Mouse (Mus musculus): Measurements from ENCODE around the gene Vamp9. TPM values are rescaled to one million over a fixed set of nuclear protein-coding genes. Genes with fewer than 3 reads are reported as not detected.

Gene Vamp9
- polyA plus RNA-seq, 1 experiment from 2014 or later, result 1.0 TPM

- Histone ChIP-seq H3K4me2 (ENCODE audit: low read length) (no peak overlapping the region), H3K36me3 (ENCODE audit: control insufficient read depth, insufficient read depth) (no peaks in the 10 kb centered on the region), H3K27me3 (replicated peaks; ENCODE audit: control insufficient read depth, insufficient read depth, low read length) (no peaks in the 10 kb centered on the region), H3K9me3 (ENCODE audit: control insufficient read depth, low read length) (no peaks in the 10 kb centered on the region), H3K4me1 (replicated peaks; ENCODE audit: control insufficient read depth, insufficient read depth, low read length) (no peaks in the 10 kb centered on the region), H3K4me3 (replicated peaks; ENCODE audit: low read length) (no peak overlapping the region), H3K27ac (ENCODE audit: low read length) (no peak overlapping the region), H3K9ac (replicated peaks; ENCODE audit: low read depth, low read length) (no peak overlapping the region)
- no peak for ATAC-seq
- WGBS, result 84% methylated on average over 3 of the region's 3 CpGs
Measured at GRCm38 (mm10) chr5:99882441-99882840, 23.6 kb upstream of the Vamp9 start.

- H3K9me3 ChIP-seq (ENCODE audit: control insufficient read depth, low read length), result no peaks in the 10 kb centered on the region
- 92% methylated on average over 4 of the region's 4 CpGs for WGBS
- no peaks in the 10 kb centered on the region for H3K4me1 ChIP-seq (replicated peaks; ENCODE audit: control insufficient read depth, insufficient read depth, low read length)
- H3K27ac ChIP-seq (ENCODE audit: low read length), result no peak overlapping the region
- no peak for ATAC-seq
- H3K4me2 ChIP-seq (ENCODE audit: low read length), result no peak overlapping the region
- H3K9ac ChIP-seq (replicated peaks; ENCODE audit: low read depth, low read length), result no peak overlapping the region
- no peaks in the 10 kb centered on the region for H3K27me3 ChIP-seq (replicated peaks; ENCODE audit: control insufficient read depth, insufficient read depth, low read length)
- no peak overlapping the region for H3K4me3 ChIP-seq (replicated peaks; ENCODE audit: low read length)
- no peaks in the 10 kb centered on the region for H3K36me3 ChIP-seq (ENCODE audit: control insufficient read depth, insufficient read depth)
Measured at GRCm38 (mm10) chr5:99884035-99884434, 22.0 kb upstream of the Vamp9 start.

- no peak overlapping the region for H3K9ac ChIP-seq (replicated peaks; ENCODE audit: low read depth, low read length)
- no peaks in the 10 kb centered on the region for H3K4me1 ChIP-seq (replicated peaks; ENCODE audit: control insufficient read depth, insufficient read depth, low read length)
- no peak overlapping the region for H3K4me3 ChIP-seq (replicated peaks; ENCODE audit: low read length)
- H3K4me2 ChIP-seq (ENCODE audit: low read length), result no peak overlapping the region
- ATAC-seq, result no peak
- no peaks in the 10 kb centered on the region for H3K36me3 ChIP-seq (ENCODE audit: control insufficient read depth, insufficient read depth)
- H3K27ac ChIP-seq (ENCODE audit: low read length), result no peak overlapping the region
- H3K9me3 ChIP-seq (ENCODE audit: control insufficient read depth, low read length), result no peaks in the 10 kb centered on the region
- WGBS, result 92% methylated on average over 1 of the region's 1 CpGs
- no peaks in the 10 kb centered on the region for H3K27me3 ChIP-seq (replicated peaks; ENCODE audit: control insufficient read depth, insufficient read depth, low read length)
Measured at GRCm38 (mm10) chr5:99887133-99887532, 18.9 kb upstream of the Vamp9 start.

GRCm38 (mm10) chr5:99891516-99892441, 14.3 kb upstream of the Vamp9 start:
- H3K4me2 ChIP-seq (ENCODE audit: low read length), result no peak overlapping the region
- H3K9ac ChIP-seq (replicated peaks; ENCODE audit: low read depth, low read length), result no peak overlapping the region
- no peaks in the 10 kb centered on the region for H3K4me1 ChIP-seq (replicated peaks; ENCODE audit: control insufficient read depth, insufficient read depth, low read length)
- H3K4me3 ChIP-seq (replicated peaks; ENCODE audit: low read length), result no peak overlapping the region
- WGBS, result 65% methylated on average over 12 of the region's 12 CpGs
- H3K36me3 ChIP-seq (ENCODE audit: control insufficient read depth, insufficient read depth), result no peaks in the 10 kb centered on the region
- peak; percentile 78 for ATAC-seq
- H3K9me3 ChIP-seq (ENCODE audit: control insufficient read depth, low read length), result no peaks in the 10 kb centered on the region
- no peak overlapping the region for H3K27ac ChIP-seq (ENCODE audit: low read length)
- no peaks in the 10 kb centered on the region for H3K27me3 ChIP-seq (replicated peaks; ENCODE audit: control insufficient read depth, insufficient read depth, low read length)

GRCm38 (mm10) chr5:99900041-99900440, 6.0 kb upstream of the Vamp9 start:
- no peaks in the 10 kb centered on the region; the same call in 1 of the 2 replicates for H3K27me3 ChIP-seq (replicated peaks; ENCODE audit: control insufficient read depth, insufficient read depth, low read length)
- H3K9me3 ChIP-seq (ENCODE audit: control insufficient read depth, low read length), result no peaks in the 10 kb centered on the region

GRCm38 (mm10) chr5:99905731-99906130, 323 bp upstream of the Vamp9 start:
- no peaks in the 10 kb centered on the region for H3K27me3 ChIP-seq (replicated peaks; ENCODE audit: control insufficient read depth, insufficient read depth, low read length)
- WGBS, result 62% methylated on average over 7 of the region's 7 CpGs
- H3K9ac ChIP-seq (replicated peaks; ENCODE audit: low read depth, low read length), result no peak overlapping the region
- H3K36me3 ChIP-seq (ENCODE audit: control insufficient read depth, insufficient read depth), result no peaks in the 10 kb centered on the region
- no peak overlapping the region for H3K27ac ChIP-seq (ENCODE audit: low read length)
- H3K4me2 ChIP-seq (ENCODE audit: low read length), result peak overlapping the region; percentile 67
- no peaks in the 10 kb centered on the region for H3K9me3 ChIP-seq (ENCODE audit: control insufficient read depth, low read length)
- no peak for ATAC-seq
- H3K4me1 ChIP-seq (replicated peaks; ENCODE audit: control insufficient read depth, insufficient read depth, low read length), result no peaks in the 10 kb centered on the region
- H3K4me3 ChIP-seq (replicated peaks; ENCODE audit: low read length), result peak overlapping the region; percentile 80; the same call in 1 of the 2 replicates

More at GRCm38 (mm10) chr5:99900041-99900440, 6.0 kb upstream of the Vamp9 start:
- peaks cover 4% of the 10 kb centered on the region for H3K4me1 ChIP-seq (replicated peaks; ENCODE audit: control insufficient read depth, insufficient read depth, low read length)
- peak; percentile 92 for ATAC-seq
- no peak overlapping the region for H3K4me2 ChIP-seq (ENCODE audit: low read length)
- H3K27ac ChIP-seq (ENCODE audit: low read length), result no peak overlapping the region
- H3K36me3 ChIP-seq (ENCODE audit: control insufficient read depth, insufficient read depth), result no peaks in the 10 kb centered on the region
- WGBS, result 9% methylated on average over 6 of the region's 6 CpGs
- H3K4me3 ChIP-seq (replicated peaks; ENCODE audit: low read length), result no peak overlapping the region
- H3K9ac ChIP-seq (replicated peaks; ENCODE audit: low read depth, low read length), result no peak overlapping the region

GRCm38 (mm10) chr5:99915494-99915893, 9.4 kb downstream of the Vamp9 start:
- Histone ChIP-seq H3K9ac (replicated peaks; ENCODE audit: low read depth, low read length) (no peak overlapping the region), H3K27me3 (replicated peaks; ENCODE audit: control insufficient read depth, insufficient read depth, low read length) (no peaks in the 10 kb centered on the region), H3K4me1 (replicated peaks; ENCODE audit: control insufficient read depth, insufficient read depth, low read length) (no peaks in the 10 kb centered on the region), H3K36me3 (ENCODE audit: control insufficient read depth, insufficient read depth) (no peaks in the 10 kb centered on the region), H3K4me3 (replicated peaks; ENCODE audit: low read length) (no peak overlapping the region), H3K4me2 (ENCODE audit: low read length) (no peak overlapping the region), H3K27ac (ENCODE audit: low read length) (no peak overlapping the region), H3K9me3 (ENCODE audit: control insufficient read depth, low read length) (no peaks in the 10 kb centered on the region)
- WGBS, result 55% methylated on average over 7 of the region's 7 CpGs
- ATAC-seq, result no peak

GRCm38 (mm10) chr5:99922033-99922432, 16.0 kb downstream of the Vamp9 start:
- Histone ChIP-seq H3K9ac (replicated peaks; ENCODE audit: low read depth, low read length) (no peak overlapping the region), H3K4me2 (ENCODE audit: low read length) (no peak overlapping the region), H3K9me3 (ENCODE audit: control insufficient read depth, low read length) (no peaks in the 10 kb centered on the region), H3K27ac (ENCODE audit: low read length) (no peak overlapping the region), H3K27me3 (replicated peaks; ENCODE audit: control insufficient read depth, insufficient read depth, low read length) (no peaks in the 10 kb centered on the region), H3K36me3 (ENCODE audit: control insufficient read depth, insufficient read depth) (no peaks in the 10 kb centered on the region), H3K4me1 (replicated peaks; ENCODE audit: control insufficient read depth, insufficient read depth, low read length) (no peaks in the 10 kb centered on the region), H3K4me3 (replicated peaks; ENCODE audit: low read length) (no peak overlapping the region)
- WGBS, result 73% methylated on average over 8 of the region's 8 CpGs
- no peak for ATAC-seq

- no peak overlapping the region for H3K27ac ChIP-seq (ENCODE audit: low read length)
- H3K9me3 ChIP-seq (ENCODE audit: control insufficient read depth, low read length), result no peaks in the 10 kb centered on the region
- H3K4me1 ChIP-seq (replicated peaks; ENCODE audit: control insufficient read depth, insufficient read depth, low read length), result no peaks in the 10 kb centered on the region
- no peaks in the 10 kb centered on the region for H3K27me3 ChIP-seq (replicated peaks; ENCODE audit: control insufficient read depth, insufficient read depth, low read length)
- no peak overlapping the region for H3K4me2 ChIP-seq (ENCODE audit: low read length)
- ATAC-seq, result no peak
- no peak overlapping the region for H3K9ac ChIP-seq (replicated peaks; ENCODE audit: low read depth, low read length)
- WGBS, result 57% methylated on average over 4 of the region's 4 CpGs
- no peak overlapping the region for H3K4me3 ChIP-seq (replicated peaks; ENCODE audit: low read length)
- H3K36me3 ChIP-seq (ENCODE audit: control insufficient read depth, insufficient read depth), result no peaks in the 10 kb centered on the region
Measured at GRCm38 (mm10) chr5:99927951-99928350, 21.9 kb downstream of the Vamp9 start.
